Mouse (Mus musculus): ENCODE measurements at regions not wholly inside any gene's neighbourhood (a gene's known extent, or its start where the extent isn't known, plus 50 kb on each side); places are given as distances from the start of the nearest gene placed in this dataset.

GRCm38 (mm10) chr4:125203521-125203920 lies 75.9 kb upstream of the Zc3h12a start:
- no peak for DNase-seq (ENCODE audit: low spot score in 2 of 2)

DNA sequence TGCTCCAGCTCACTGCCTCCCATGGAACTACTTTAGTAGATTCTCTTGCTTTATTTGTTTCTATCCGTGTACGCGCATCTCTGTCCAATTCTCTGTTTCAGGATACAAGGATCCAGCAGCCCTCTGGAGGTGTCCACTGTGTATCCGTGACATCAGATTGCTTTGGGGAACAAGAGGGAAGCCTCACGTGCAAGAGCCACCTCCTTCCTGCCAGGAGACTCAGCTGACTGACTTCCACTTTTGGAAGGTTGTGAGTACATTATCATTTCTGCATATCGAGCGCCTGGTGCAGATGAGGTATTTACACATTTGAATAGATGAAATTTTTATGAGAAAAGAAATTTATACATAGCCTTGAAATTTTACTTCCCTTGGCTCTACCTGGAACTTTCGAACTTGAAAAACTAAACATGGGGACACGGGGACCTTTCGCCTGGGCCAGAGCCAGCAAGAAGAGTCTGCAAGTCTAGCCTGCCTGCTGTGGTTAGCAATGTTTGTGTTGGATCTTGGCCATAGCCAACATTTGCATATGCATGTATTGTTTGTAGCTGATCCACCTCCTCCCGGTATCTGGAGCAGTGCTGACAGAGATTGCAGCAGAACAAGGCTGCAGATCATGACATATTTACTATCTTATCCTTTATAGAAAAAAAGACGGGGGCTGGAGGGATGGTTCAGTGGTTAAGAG lies 74.1 kb upstream of the Zc3h12a start:
- no peak for DNase-seq (ENCODE audit: low spot score in 2 of 2)

DNA sequence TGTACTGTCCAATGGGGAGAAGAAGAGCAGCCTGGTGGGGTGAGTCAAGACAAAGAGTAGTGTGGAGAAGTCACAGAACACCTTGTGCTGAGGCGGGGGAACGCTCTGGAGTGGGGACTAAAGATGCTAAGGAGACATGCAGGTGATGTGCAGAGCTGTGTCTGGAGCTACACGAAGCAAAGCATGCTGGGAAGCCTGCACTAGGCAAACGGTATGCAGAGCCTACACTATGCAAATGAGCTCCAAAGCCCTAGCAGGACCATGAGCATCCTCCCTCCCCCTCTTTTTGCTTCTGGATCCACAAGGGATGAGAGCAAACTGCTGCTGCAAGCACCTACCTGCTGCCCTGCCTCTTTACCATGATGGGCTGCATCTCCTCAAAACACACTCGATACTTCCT lies 73.1 kb upstream of the Zc3h12a start:
- no peak for DNase-seq (ENCODE audit: low spot score in 2 of 2)

DNA sequence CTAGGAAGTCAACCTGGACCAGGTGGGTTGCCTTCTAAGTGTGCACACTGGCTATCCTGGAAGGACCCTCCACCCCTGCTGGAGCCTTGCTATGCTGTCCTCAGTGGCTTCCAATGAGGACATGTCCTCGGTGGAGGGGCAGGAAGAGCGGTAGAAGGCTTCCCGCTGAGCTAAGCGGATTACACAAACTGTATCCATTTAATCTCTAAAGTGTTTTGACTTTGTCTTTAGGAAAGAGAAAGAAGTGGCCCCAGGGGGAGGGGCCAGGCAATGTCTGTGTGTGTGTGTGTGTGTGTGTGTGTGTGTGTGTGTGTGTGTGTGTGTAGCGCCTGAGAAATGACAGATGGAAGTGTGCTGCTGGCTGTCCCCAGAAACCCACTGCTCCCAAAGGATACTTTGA lies 71.6 kb upstream of the Zc3h12a start:
- no peak for DNase-seq (ENCODE audit: low spot score in 2 of 2)

DNA sequence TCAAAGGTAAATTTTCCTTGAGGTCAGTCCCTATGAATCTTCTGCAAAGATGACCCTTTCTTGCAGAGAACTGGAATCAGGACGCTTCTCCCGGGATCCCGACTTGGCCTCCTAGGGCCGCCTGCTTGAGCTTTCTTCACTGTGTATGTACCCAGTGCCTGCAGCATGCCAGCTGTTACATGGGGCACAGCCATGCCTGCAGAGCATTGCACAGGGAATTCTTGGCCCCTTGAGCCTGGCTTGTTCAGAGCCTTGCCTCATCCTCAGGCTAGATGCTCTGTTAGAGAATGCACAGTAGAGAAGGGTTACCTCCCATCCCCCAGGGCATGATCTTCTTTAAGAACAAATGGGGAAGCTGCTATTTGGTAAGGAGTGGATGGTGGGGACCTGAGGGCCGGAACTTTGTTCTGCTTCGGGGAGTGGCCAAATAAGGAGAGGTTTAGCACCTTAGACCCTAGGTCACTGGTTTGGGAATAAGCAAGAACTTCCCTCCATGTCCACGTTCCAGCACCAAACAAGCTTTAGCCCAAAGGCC lies 68.3 kb upstream of the Zc3h12a start:
- no peak for DNase-seq (ENCODE audit: low spot score in 2 of 2)

DNA sequence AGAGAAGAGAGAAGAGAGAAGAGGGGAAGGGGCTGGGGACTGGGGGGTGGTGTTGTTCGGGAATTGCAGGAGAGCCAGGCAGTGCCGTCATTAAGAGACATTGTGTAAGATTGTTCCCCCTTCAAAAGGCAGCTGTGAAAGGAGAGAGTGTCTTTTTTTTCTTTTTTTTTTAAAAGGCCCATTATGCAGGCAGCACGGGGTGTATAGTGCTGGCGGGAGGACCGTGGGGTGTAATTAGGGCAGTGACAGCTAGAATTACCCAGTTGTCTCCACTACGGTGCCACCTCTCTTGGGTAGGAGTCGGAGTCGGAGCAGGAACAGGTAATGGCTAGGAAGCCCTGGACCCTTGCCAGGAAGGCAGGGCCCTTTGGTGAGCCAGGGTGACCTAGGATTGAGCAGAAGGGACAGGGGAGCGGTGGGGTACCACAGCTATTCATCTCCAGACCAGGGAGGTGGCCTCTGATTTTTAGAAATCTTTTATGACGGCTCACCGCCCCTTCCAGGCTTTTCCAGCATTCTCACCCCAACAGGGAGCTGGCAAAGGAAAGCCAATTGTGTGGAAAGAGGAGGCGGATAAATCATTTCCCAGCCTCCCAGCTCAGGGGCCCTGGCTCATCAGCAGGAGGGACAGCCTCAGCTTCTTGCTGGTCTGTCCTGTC lies 67.2 kb upstream of the Zc3h12a start:
- DNase-seq (ENCODE audit: low spot score in 2 of 2) = no peak

DNA sequence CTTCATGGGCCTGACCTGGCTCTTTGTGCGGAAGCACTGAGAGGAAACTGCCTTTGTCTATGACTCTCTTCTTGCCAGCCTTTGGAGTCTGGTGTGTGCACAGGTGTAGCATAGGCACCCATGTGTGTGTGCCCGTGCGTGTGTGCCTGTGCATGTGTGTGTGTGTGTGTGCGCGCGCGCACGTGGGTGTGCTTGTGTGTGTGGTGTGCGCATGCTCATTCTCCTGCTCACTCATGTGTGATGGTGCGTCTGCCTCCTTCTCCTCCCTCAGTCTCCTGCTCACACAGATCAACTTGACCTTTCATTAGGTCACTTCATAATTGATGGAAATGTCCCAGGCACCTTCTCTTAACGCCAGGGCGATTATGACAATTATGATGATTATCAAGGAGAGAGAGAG lies 66.7 kb upstream of the Zc3h12a start:
- DNase-seq (ENCODE audit: low spot score in 2 of 2) = no peak

GRCm38 (mm10) chr4:125191680-125192079 lies 64.0 kb upstream of the Zc3h12a start:
- DNase-seq (ENCODE audit: low spot score in 2 of 2) = no peak

GRCm38 (mm10) chr4:125191010-125191409 lies 63.4 kb upstream of the Zc3h12a start:
- DNase-seq (ENCODE audit: low spot score in 2 of 2) = peak; percentile 31 to 63

GRCm38 (mm10) chr4:125189971-125190370 lies 62.3 kb upstream of the Zc3h12a start:
- no peak for DNase-seq (ENCODE audit: low spot score in 2 of 2)

DNA sequence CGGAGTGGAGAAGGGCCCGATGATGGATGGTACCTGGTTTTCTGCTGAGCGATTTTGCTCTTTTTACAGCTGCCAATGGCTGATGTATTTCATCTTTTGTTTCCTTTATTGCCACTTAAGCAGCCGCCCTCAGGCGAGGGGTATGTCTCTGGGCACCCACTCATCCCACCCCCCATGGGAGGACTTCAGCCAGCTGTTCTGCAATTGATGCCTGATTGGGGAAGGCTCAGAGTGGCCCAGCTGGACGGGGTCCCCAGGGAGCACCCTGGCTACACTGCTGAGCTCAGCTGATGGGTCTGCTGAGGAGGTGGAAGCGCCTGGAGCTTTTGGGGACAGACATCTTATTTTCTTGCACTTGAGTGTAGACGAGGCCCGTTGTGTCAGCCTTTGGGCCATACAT lies 58.6 kb upstream of the Zc3h12a start:
- DNase-seq (ENCODE audit: low spot score in 2 of 2) = no peak

DNA sequence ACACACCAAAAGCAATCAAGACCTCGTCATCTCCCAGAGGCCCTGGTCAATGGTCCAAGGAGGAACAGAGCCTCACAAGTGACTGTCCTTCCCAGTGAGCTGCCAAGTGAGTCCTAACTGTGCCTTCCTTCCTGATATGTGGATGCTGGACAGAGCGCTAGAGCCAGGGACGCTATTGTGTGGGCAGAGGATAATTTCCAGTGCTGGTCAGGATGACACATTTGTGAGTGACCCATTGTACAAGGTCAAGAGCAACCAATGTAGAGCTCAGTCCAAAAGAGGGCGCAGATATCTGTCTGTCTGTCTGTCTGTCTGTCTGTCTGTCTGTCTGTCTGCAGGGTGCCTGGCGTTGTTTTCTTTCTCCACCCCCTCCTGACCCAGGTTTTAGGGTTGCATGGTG lies 57.4 kb upstream of the Zc3h12a start:
- no peak for DNase-seq (ENCODE audit: low spot score in 2 of 2)

DNA sequence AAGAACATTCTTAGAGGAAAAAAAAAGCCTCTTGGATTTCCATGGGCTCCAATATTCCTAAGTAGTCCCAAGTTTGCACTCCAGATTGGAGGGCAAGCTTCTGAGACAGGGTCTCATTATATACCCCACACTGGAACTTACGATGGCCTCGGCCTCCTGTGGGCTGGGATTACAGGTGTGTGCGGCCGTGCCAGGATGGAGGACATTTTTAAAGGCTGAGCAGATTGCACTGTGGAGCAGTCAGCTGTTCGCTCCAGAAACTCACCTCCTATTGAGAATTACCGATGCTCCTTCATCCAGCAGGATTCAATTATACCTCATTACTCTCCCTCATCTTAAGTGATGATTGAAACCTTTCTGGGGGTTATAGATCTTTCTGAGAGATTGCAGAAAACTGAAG lies 53.3 kb upstream of the Zc3h12a start:
- no peak for DNase-seq (ENCODE audit: low spot score in 2 of 2)

DNA sequence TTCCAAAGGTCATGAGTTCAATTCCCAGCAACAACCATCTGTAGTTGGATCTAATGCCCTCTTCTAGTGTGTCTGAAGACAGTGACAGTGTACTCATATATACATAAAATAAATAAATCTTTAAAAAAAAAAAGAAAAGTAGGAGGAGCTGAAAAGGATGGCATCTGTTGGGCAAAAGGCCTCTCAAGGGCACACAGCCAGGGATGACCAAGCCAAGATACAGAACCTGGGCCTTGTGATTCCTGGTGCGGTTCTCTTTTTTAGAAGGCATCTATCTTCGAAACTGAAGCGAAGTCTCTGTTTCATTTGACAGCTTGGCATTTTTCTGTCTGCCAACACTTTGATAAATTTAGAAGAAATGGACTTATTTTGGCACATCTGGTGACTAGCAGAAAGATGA lies 50.9 kb upstream of the Zc3h12a start:
- no peak for DNase-seq (ENCODE audit: low spot score in 2 of 2)

- no peak for DNase-seq (ENCODE audit: low spot score in 2 of 2)
Observed at GRCm38 (mm10) chr4:125177666-125178065, 50.0 kb upstream of the Zc3h12a start.
